Mouse (Mus musculus) spleen, adult 2 months (tissue): ENCODE measurements around the gene Mcm5.

Experiments used
- CTCF ChIP-seq: fragments of 200-500 bp; IDR thresholded peaks from 2 replicates; pipeline ENCODE4 v1.5.1; 2011; ENCODE audit warnings: mild to moderate bottlenecking, inconsistent platforms; ENCODE audit not compliant: insufficient read depth, insufficient read length, insufficient replicate concordance; ENCODE audit errors: extremely low read depth
- POLR2A ChIP-seq: fragments of 200-500 bp; IDR thresholded peaks from 2 replicates; pipeline ENCODE4 v1.6.1; 2011; ENCODE audit warnings: low read depth, low read length, inconsistent platforms

- TF ChIP-seq CTCF (no peak), POLR2A (no peak)
Measured at GRCm38 (mm10) chr8:75169363-75169762, 60.0 kb downstream of the Mcm5 start.
